Mouse (Mus musculus): ENCODE data around the gene Pfas. TPM values are rescaled to one million over a fixed set of nuclear protein-coding genes. Genes with fewer than 3 reads are reported as not detected.
"Not testable (repeated sequence)": the region's sequence is repeated elsewhere in the genome, so short reads cannot be mapped to it uniquely, and the experiment has no call there.

Gene Pfas
- polyA plus RNA-seq, 1 experiment from 2014 or later: 27.5 TPM

DNA sequence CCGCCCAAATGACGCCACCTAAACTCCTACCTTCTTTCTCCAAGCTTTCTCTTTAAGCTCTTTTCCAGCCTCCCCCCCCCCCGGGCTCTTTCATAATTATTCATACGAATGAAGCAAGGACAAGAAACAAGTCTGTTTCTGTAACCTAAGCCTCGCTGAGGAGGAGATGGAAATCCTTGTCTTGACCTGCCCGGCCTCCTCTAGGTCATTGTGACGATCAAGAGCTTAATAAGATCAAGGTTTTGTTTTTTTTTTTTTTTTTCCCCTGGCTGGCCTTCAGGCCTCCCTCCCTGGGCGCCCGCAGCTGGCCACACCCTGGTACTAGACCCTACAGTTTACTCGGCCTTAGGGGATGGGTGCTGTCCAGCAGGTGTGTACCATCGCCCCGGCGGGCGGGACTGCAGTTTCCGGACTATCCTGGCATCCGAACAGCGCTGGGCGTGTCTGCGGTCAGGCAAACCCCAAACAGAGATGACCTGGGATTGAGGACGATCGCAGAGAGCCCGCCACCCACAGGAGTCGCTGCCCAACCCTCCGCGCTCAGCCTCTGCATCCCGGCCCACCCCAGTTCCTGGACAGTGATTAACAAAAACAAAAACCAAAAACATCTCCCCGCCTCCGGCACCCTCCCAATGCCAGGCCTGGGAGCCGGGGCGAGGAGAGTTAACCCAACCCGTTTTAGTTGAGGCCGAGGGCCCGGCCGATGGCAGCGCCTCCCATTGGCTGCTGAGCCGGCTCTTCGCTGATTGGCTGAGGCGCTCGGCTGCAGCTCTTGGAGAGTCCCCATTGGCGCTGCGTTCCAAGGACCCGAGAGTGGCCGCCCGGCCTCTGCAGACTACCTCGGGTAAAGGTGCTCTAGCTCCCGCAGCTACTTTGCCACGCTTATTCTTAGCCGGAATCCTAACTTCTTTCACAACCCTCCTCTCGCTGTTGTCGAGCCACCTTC lies 40.6 kb downstream of the Pfas start, which contains the start of gene Slc25a35:
Gene Slc25a35 (plus strand): TSS at position 795 of the 946 bp plus-strand sequence.
- no peaks in the 10 kb centered on the region for H3K36me3 ChIP-seq
- peaks cover 16% of the 10 kb centered on the region for H3K4me1 ChIP-seq
- H3K4me2 ChIP-seq (replicated peaks): peak within 1 kb of the TSS; percentile 91
- H3K4me3 ChIP-seq (replicated peaks): peak within 1 kb of the TSS; percentile 53
- H3K9me3 ChIP-seq (replicated peaks): no peaks in the 10 kb centered on the region
- H3K9ac ChIP-seq: peak within 1 kb of the TSS; percentile 42
- H3K27me3 ChIP-seq: no peaks in the 10 kb centered on the region
- under 1% methylated on average over 50 of the region's 50 CpGs for WGBS
- peak; percentile 94 for ATAC-seq (ENCODE audit: insufficient number of reproducible peaks, low FRiP score, low TSS enrichment, low read depth)
- peak within 1 kb of the TSS; percentile 18; the same call in 1 of the 2 replicates for H3K27ac ChIP-seq (replicated peaks)

- Histone ChIP-seq H3K27me3 (no peaks in the 10 kb centered on the region), H3K4me2 (replicated peaks) (no peak overlapping the region), H3K36me3 (no peaks in the 10 kb centered on the region), H3K4me1 (peaks cover 15% of the 10 kb centered on the region), H3K9me3 (replicated peaks) (no peaks in the 10 kb centered on the region), H3K4me3 (replicated peaks) (no peak overlapping the region), H3K27ac (replicated peaks) (no peak overlapping the region), H3K9ac (no peak overlapping the region)
- no peak for ATAC-seq (ENCODE audit: insufficient number of reproducible peaks, low FRiP score, low TSS enrichment, low read depth)
- 3% methylated on average over 1 of the region's 1 CpGs for WGBS
Measured at GRCm38 (mm10) chr11:68966554-68966953, 41.7 kb downstream of the Pfas start.

- Histone ChIP-seq H3K27ac (replicated peaks) (no peak overlapping the region), H3K27me3 (no peaks in the 10 kb centered on the region), H3K4me1 (peaks cover 15% of the 10 kb centered on the region), H3K4me3 (replicated peaks) (no peak overlapping the region), H3K9me3 (replicated peaks) (no peaks in the 10 kb centered on the region), H3K36me3 (no peaks in the 10 kb centered on the region), H3K9ac (no peak overlapping the region), H3K4me2 (replicated peaks) (no peak overlapping the region)
- ATAC-seq (ENCODE audit: insufficient number of reproducible peaks, low FRiP score, low TSS enrichment, low read depth): no peak
- 29% methylated on average over 3 of the region's 3 CpGs for WGBS
Measured at GRCm38 (mm10) chr11:68965845-68966244, 42.4 kb downstream of the Pfas start.

- Histone ChIP-seq H3K4me1 (peaks cover 15% of the 10 kb centered on the region), H3K9ac (no peak overlapping the region), H3K9me3 (replicated peaks) (no peaks in the 10 kb centered on the region), H3K4me3 (replicated peaks) (no peak overlapping the region), H3K4me2 (replicated peaks) (no peak overlapping the region), H3K36me3 (no peaks in the 10 kb centered on the region), H3K27ac (replicated peaks) (no peak overlapping the region), H3K27me3 (no peaks in the 10 kb centered on the region)
- no peak for ATAC-seq (ENCODE audit: insufficient number of reproducible peaks, low FRiP score, low TSS enrichment, low read depth)
Measured at GRCm38 (mm10) chr11:68965050-68965449, 43.2 kb downstream of the Pfas start.

- Histone ChIP-seq H3K4me2 (replicated peaks) (no peak overlapping the region), H3K9ac (no peak overlapping the region), H3K4me3 (replicated peaks) (no peak overlapping the region), H3K27ac (replicated peaks) (no peak overlapping the region), H3K27me3 (no peaks in the 10 kb centered on the region), H3K36me3 (no peaks in the 10 kb centered on the region), H3K4me1 (peaks cover 8% of the 10 kb centered on the region), H3K9me3 (replicated peaks) (no peaks in the 10 kb centered on the region)
- ATAC-seq (ENCODE audit: insufficient number of reproducible peaks, low FRiP score, low TSS enrichment, low read depth): no peak
- WGBS: 80% methylated on average over 2 of the region's 2 CpGs
Measured at GRCm38 (mm10) chr11:68963405-68963804, 44.9 kb downstream of the Pfas start.

DNA sequence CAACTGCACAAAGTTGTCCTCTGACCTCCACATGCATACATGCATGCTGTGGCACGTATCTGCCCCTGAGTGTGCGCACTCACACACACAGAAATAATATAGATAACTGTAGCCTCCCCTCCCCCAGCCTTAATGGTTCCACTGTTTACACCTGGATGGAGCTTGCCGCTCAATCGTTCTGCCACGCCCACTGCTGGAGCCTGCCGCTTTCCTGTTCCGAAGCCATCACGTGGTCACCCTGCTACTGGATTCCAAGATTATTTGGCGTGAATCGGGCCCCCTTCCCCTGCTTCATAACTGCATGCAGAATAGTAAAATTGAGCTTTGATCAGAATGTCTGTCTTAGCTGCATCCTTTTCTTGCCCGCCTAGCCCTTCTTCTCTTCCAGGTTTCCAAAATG lies 46.1 kb downstream of the Pfas start:
- H3K27me3 ChIP-seq: not testable (repeated sequence)

GRCm38 (mm10) chr11:68961596-68961995 lies 46.7 kb downstream of the Pfas start:
- ATAC-seq (ENCODE audit: insufficient number of reproducible peaks, low FRiP score, low TSS enrichment, low read depth): no peak
- H3K27me3 ChIP-seq: 0 out of 2 replicates have a peak, but pooled peaks cover 2% of the 10 kb centered on the region
- H3K9me3 ChIP-seq (replicated peaks): no peaks in the 10 kb centered on the region
- no peak overlapping the region for H3K9ac ChIP-seq
- no peaks in the 10 kb centered on the region for H3K4me1 ChIP-seq
- H3K27ac ChIP-seq (replicated peaks): no peak overlapping the region
- no peak overlapping the region for H3K4me3 ChIP-seq (replicated peaks)
- H3K4me2 ChIP-seq (replicated peaks): no peak overlapping the region
- 67% methylated on average over 3 of the region's 3 CpGs for WGBS
- H3K36me3 ChIP-seq: no peaks in the 10 kb centered on the region

More for the DNA sequence above, 46.1 kb downstream of the Pfas start:
- ATAC-seq (ENCODE audit: insufficient number of reproducible peaks, low FRiP score, low TSS enrichment, low read depth); H3K9me3 ChIP-seq (replicated peaks); H3K4me1 ChIP-seq; H3K9ac ChIP-seq; H3K27ac ChIP-seq (replicated peaks); H3K4me2 ChIP-seq (replicated peaks); H3K36me3 ChIP-seq; H3K4me3 ChIP-seq (replicated peaks): not testable (repeated sequence)
- WGBS: 18% methylated on average over 11 of the region's 11 CpGs

DNA sequence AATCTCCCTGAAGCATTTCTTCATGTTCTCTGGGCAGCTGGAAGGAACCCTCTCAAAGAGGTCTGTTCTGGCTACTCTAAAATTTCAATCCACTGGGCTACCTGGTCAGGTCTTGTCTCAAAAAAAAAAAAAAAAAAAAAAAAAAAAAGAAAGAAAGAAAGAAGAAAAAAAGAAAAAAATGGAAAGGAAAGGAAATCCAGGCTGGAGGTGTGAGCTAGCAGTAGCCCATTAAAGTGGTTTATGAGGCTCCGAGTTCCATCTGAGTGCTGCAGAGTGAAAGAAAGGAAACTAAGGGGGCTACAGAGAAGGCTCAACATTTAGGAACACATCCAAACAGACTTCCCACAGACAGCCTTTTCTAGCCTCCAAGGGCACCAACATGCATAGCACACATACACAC lies 50.3 kb downstream of the Pfas start:
- H3K27me3 ChIP-seq: peaks cover 17% of the 10 kb centered on the region
- H3K4me1 ChIP-seq: peaks cover 14% of the 10 kb centered on the region
- no peak overlapping the region for H3K27ac ChIP-seq (replicated peaks)
- H3K4me3 ChIP-seq (replicated peaks): no peak overlapping the region
- ATAC-seq (ENCODE audit: insufficient number of reproducible peaks, low FRiP score, low TSS enrichment, low read depth): no peak
- H3K9ac ChIP-seq: no peak overlapping the region
- H3K9me3 ChIP-seq (replicated peaks): no peaks in the 10 kb centered on the region
- no peak overlapping the region for H3K4me2 ChIP-seq (replicated peaks)
- no peaks in the 10 kb centered on the region for H3K36me3 ChIP-seq
- 95% methylated on average over 1 of the region's 1 CpGs for WGBS

DNA sequence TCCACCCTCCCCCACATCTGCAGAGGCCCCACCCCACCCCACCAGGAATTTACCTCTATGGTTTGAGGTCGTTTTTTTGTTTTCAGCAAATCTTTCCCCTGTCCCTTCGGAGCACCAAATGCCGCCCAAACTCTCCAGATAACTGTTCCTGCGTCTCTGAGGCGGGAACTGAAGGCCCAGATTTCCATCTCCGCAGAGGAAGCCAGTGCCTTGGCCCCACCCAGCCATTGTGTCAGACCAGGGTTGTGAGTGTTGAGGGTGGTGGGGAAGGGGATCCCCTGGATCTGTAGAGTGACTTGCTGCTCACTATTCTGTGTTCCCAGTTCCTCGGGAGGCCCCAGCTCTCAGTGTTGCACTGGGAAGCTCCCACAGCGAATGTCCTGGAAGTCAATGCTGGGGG lies 51.0 kb downstream of the Pfas start, which contains the start of gene Arhgef15:
Gene Arhgef15 (minus strand): TSS at position 173 of the 400 bp plus-strand sequence.
- Histone ChIP-seq H3K4me1 (peaks cover 14% of the 10 kb centered on the region), H3K4me3 (replicated peaks) (peak within 1 kb of the TSS; percentile 11), H3K9ac (no peak within 1 kb of the TSS), H3K4me2 (replicated peaks) (no peak within 1 kb of the TSS), H3K36me3 (no peaks in the 10 kb centered on the region), H3K27me3 (peaks cover 17% of the 10 kb centered on the region), H3K9me3 (replicated peaks) (no peaks in the 10 kb centered on the region), H3K27ac (replicated peaks) (peak within 1 kb of the TSS; percentile 17; the same call in 1 of the 2 replicates)
- 44% methylated on average over 8 of the region's 8 CpGs for WGBS
- no peak for ATAC-seq (ENCODE audit: insufficient number of reproducible peaks, low FRiP score, low TSS enrichment, low read depth)

GRCm38 (mm10) chr11:68956697-68957096 lies 51.6 kb downstream of the Pfas start:
- WGBS: 36% methylated on average over 13 of the region's 13 CpGs
- Histone ChIP-seq H3K27ac (replicated peaks) (0 out of 2 replicates have a peak overlapping the region, but pooled peaks have one; percentile 17), H3K4me3 (replicated peaks) (peak overlapping the region; percentile 11), H3K4me2 (replicated peaks) (no peak overlapping the region), H3K4me1 (peaks cover 14% of the 10 kb centered on the region), H3K9ac (no peak overlapping the region), H3K36me3 (no peaks in the 10 kb centered on the region), H3K27me3 (peaks cover 17% of the 10 kb centered on the region), H3K9me3 (replicated peaks) (no peaks in the 10 kb centered on the region)
- ATAC-seq (ENCODE audit: insufficient number of reproducible peaks, low FRiP score, low TSS enrichment, low read depth): no peak

DNA sequence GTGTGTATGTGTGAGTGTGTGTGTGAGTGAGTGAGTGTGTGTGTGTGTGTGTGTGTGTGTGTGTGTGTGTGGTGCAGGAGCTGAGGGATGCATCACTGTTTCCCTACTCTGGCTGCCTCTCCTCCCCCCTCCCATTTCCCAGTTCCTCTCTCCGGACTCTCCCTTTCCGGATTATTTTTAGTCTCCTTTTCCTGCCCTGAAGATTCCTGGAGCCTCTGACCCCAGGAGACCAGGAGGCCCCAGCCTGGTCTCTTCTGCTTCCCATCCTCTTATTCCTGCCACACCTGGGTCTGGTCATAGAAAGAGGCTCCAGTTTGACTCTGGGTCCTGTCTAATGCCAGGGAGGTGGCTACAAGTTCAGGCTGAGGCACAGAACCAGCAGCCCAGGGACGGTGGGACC lies 52.2 kb downstream of the Pfas start:
- ATAC-seq (ENCODE audit: insufficient number of reproducible peaks, low FRiP score, low TSS enrichment, low read depth): no peak
- Histone ChIP-seq H3K27ac (replicated peaks) (peak overlapping the region; percentile 17; the same call in 1 of the 2 replicates), H3K27me3 (peaks cover 17% of the 10 kb centered on the region), H3K4me2 (replicated peaks) (no peak overlapping the region), H3K9me3 (replicated peaks) (no peaks in the 10 kb centered on the region), H3K4me1 (peaks cover 14% of the 10 kb centered on the region), H3K9ac (no peak overlapping the region), H3K36me3 (no peaks in the 10 kb centered on the region), H3K4me3 (replicated peaks) (peak overlapping the region; percentile 11; the same call in 1 of the 2 replicates)
- WGBS: 27% methylated on average over 3 of the region's 3 CpGs

Measured in embryonic facial prominence, embryonic 15.5 days (tissue).